Mouse (Mus musculus): ENCODE measurements around the gene Lsamp.

GRCm38 (mm10) chr16:40697253-40697652 is 713.1 kb downstream of the Lsamp start:
- TF ChIP-seq CTCF (IDR thresholded peaks at IDR 0.05; ENCODE audit: low read depth, low read length) (no peak), POLR2A (IDR thresholded peaks at IDR 0.05; ENCODE audit: extremely low read depth, insufficient read depth, low read length) (no peak)
